Mouse (Mus musculus) heart, adult 11 months (tissue): ENCODE measurements around the gene Prdm1.

Experiments
- DNase-seq: peaks from one replicate; pipeline ENCODE4 v3.0.0; 2022

The Prdm1 gene

DNA sequence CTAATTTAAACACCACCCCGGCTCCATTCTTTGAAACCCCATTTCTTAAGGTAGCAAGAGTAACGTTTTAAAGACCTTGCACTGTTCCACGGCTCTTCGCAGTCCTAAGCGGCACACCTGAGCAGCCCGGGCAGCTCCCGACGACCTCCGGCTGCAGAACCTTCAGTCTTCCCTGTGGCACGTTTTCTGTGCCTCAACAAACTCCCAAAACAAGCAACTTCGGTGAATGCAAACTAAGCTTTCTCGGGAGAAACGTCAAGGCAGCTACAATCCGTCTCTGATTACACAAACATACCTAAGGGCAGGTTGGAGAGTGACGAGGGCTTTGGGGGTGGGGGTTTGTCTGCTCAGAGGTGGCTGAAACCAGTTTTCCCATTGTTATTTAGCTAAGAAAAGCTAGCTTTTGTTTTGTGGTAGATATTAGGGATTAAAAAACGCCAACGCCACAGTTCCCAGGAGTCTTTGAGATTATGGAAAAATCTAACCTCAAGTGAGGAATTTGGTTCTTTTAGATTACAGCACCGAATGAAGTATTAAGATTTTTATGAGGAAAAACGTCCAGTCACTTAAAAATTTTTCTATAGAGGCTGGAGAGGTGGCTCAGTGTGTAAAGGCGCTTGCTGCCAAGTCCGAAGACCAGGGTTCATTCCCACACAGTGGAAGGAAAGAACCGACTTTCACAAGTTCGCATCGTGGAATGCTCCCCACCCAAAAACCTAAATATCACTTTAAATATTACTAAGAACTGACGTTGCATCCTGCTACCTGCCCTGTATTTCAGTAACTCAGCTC lies at the start of gene Prdm1:
TSS of gene Prdm1 (minus strand) at position 211 of the 792 bp plus-strand sequence.
- peak; percentile 42 for DNase-seq

DNA sequence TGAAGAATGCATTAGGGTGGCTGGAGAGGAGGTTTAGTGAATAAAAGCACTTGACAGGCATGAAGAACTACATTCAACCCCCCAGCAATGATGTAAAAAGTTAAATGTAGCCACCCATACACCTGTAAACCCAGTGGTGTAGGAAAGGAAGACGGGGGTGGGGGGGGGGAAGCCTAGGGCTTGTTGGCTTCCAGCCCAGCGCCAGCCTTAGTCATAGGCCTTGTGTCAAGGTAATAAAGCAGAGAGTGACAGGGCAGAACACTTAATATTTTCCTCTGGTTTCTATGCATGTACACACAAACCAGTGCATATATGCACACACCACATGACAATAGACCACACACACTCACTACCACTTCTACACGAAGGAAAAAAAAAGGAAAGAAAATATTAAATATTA lies 37.7 kb upstream of the Prdm1 start:
- DNase-seq: peak; percentile 27

DNA sequence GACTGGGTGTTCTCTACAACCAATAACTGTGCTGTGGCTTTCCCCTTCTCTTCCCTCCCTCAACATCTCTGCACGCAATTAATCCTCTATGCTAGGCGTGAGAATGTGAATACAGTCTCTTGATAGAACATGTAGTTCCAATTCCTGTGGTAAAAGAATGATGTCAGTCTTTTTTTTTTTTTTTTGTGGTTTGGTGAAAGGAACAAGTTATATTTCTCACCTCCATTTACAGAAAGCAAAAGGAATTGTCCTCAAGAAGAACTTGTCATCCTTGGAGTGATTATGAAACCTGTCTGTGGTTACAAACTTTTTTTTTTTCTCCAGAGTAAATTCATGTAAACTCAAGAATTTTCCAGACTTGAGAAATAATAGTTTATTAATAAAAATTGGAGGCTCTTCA lies 36.8 kb upstream of the Prdm1 start:
- no peak for DNase-seq

DNA sequence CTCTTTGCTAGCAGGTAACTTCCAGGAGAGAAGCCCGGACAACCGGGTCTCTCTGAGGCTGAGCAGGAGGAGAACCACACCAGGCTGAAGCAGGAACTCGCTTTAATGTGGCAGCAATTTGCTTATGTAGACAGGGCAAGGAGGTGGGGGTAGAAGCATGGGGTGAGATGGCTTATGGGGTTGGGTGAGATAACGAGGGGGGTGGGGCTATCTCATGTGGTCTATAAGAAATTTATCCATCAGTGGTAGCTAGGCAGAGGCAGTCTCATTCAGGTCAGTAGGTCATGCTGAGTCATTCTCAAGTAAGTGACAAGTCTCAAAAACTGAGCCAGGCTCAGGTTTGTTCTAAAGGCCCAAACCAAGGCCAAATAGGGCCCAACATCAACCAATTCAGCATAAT lies 28.5 kb upstream of the Prdm1 start:
- peak; percentile 29 for DNase-seq

DNA sequence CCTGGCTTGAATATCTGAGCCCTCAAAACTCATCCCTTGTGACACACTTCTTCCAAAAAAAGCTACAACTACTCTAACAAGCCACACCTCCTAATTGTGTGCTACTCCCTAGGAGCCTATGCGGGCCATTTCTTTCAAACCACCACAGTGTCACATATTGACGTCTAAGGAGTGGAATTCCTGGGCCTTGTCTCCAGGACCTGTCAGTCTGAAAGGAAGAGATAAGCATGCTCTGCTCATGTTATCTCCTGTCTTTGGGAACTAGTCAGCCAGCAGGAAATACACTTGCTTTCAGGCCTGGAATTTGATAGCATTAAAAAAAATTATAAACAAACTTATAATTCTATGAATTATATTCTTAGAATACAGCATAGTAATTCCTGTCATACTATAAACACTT lies 27.0 kb upstream of the Prdm1 start:
- DNase-seq: no peak

DNA sequence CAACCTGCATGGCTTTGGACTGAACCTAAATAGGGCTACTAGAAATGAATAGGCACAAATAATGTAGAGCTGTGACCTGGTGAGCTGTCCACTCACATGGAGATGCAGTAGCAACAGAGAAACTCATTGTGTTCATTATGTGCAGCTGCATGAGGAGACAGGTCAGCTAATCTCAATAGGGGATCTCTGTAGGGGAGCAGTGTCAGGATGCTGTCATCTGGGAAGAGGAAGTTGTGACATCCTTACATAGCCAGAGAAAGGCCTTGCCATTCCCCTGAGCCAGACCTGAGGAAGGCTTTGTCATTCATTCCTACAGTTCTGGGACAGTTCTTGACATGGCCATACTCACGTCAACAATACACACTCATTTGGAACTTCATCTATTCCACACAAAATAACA lies 25.3 kb upstream of the Prdm1 start:
- no peak for DNase-seq

DNA sequence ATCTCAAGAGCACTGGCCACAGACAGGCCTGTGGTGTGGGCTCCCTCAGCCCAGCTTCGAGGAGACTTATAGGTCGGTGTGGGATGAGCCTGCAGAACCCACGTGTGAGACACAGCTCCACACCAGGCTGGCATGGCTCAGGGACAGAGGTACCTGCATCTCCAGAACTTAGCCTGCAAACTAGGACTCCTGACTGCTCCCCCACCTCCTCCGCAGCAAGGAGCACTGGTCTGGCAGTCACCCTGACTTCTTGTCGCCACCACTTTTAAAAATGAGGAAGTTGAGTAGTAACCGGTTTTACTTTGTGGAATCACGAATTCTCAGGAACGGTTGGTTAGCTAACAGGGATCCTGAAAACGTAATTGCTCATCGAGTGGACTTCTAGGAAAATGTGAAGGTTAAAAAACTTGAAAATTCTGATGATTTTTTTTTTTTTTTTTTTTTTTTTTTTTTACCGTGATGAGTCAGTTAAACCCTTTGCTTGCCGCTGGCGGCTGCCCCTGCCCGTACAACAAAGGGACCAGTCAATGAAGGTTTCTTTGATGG lies 10.8 kb upstream of the Prdm1 start:
- DNase-seq: peak; percentile 89

DNA sequence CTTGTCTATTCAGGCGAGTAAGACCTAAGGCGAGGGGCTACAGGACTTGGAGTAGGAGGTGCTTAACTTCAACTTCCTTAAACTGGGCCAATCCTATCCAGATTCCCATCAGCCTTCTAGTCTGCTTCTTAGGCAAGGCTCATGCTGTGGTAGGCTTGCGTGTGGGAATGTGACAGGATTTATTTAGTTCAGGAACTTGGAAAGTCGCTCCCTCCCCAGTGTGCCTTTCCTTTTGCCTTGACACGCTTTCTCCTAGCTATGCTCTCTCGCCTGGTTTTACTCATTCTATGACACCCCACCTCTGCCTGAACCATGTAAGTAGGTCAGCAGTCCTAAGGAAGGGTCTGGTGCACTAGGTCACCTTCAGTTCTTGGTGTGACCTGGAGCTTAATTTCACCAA lies 9.8 kb upstream of the Prdm1 start:
- peak; percentile 24 for DNase-seq

DNA sequence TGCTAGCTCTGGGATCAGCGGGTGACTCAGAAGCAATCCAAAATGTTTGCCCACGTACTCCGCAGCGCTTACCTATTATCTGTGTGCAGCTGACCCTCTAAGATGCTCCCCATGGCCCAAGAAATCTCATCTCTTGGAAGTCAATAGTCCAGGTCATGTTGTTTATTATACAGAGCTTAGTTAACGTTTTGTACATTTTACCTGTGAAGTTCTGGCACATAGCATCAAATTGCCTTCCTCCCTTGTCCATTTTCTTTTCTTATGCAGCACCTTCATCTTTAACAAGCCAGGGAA lies 1.7 kb upstream of the Prdm1 start:
- peak; percentile 77 for DNase-seq

DNA sequence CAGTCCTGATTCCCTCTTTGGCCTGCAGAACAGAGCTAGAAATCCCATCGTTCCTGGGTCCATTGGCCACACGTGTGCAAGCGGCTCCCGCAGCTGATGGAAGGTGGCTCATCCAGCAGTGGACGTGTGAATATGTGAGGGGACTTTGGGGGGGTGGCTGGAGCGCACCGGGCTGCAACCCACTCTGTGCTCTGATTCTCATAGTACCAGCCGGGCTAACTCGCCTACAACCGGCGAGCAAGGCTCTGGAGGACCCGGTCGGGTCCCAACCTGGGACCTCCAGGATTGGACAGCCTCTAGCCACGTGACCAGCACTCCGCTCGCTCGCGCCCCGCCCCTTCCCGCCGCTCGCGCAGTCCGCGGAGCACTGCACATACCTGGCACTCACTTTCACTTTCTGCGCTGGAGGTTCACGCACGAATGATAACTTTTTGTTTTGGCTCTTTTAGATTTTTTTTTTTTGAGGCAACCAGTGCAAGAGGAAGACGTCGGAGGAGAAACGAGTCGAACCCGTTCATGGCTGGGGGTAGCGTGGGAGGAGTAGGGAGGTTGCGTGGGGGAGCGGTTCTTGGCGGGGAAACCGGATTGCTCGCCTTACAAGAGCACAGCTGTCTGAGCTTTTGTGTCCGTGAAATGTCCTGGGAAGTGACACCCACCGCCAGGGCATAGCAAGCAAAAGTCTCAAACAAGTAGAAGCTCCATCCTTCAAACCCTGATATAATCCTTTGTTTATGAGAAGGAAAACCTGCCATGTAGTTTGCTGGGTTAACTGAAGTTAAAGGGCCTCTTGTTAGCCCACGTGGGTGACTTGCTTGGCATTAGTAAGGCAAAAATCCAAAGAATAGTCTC lies 1.1 kb upstream of the Prdm1 start:
- DNase-seq: peak; percentile 99

DNA sequence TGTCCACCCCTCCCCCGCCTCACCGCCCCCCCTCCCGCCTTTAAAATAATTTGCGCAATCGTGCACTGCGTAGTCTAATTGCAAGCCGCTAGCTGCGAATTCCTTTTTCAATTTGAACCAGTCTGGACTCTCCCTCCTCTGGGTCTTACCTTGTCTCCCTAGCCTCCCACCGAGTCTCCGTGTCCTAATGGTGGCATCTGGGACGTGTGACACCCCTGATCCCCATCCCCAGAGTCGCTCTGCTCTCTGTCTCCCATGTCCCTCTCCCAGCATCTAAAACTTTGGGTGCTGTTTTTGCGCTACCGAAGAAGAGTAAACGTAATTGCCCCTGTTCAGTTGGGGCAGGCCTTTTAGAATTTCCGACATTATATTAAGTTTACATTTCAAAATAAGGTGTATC lies 650 bp downstream of the Prdm1 start:
- DNase-seq: peak; percentile 86

DNA sequence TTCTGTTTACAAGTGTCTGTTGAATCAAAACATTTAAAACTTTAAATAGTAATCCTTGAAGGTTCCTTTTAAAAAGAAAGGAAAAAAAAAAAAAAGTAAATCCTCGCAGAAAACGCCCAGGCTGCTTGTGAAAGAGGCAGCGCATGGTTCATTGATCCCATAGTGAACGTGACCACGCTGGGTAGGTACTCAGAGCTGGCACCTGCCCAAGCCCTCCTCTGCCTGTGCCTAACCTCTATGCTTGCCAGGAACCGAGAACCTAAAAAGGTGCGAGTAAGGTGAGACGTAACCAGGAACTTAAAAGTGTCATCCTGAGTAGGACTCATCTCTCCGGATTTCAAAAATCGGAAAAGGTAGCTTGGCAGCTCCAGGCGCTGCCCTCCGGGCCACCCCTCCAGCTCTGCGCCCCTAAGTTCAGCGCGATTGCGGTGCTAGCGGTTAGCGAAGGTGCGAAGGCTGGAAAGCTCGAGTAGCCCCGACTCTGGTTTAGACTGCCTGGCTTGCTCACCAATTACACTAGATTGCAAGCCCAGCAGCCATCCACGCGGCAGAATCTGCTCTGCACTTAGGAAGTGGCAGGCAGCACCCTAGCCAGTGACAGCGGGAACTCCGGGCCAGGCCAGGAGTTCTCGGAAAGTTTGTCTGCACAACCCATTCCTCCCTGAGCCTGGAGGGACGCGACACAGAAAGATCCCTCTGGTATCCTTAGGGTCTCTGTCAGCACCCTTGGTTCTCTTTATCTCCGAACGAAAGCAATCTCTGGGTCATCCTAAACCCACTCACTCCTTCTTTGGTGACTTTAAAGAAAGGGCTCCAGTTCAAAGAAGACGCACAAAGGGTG lies 1.3 kb downstream of the Prdm1 start:
- DNase-seq: peak; percentile 94

DNA sequence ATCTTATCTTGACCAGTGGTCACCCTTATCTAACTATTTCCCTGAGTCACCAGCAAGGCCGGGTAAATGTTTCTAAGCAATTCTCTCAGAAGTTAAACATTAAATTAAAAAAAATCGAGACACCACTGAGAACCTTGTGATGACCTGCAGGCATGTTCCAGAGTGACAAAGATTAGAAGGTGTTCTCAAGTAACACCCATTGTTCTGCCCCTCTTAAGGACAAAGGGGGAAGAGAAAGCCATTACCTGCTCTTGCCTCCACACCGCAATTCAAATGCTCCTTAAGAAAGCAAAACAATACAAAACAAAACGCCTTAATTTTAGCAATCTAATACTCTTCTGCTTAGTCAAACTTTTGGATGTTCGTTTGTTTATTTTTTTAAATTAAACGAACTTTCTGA lies 8.1 kb downstream of the Prdm1 start:
- peak; percentile 17 for DNase-seq

DNA sequence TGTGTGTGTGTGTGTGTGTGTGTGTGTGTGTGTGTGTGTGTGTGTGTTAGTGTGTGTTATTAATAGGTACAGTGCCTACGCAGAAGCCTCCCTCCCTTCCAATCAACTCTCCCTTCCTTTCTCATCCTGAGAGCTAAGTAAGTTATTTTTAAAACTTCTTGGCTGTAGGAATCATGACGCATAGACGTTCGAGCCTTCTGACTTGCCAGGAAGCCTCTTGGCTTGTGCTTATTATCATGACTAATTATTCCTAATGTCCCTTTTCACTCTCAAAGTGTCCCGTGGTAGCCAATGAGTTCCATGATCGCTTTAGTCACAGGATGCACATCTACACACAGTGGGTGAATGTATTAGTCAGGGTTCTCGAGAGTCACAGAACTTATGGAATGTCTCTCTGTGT lies 9.7 kb downstream of the Prdm1 start:
- DNase-seq: peak; percentile 75

DNA sequence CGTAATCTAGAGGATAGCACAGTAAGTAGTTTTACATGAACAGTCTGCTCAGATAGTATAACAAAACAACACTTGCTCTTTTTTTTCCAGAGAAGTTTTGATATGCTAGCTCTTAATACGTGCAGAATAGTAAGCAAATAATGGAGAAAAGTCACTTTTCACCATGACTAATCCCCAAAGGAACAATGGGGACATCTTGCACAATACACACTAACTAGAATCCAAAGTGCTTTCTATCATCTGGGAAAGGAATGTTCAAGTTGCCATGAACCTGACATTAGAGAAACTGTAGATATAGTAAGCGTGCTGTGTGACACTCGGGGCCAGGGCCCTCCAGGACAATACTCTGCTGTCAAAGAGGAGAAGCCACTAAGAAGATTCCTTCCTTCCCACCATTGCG lies 15.2 kb downstream of the Prdm1 start:
- no peak for DNase-seq

DNA sequence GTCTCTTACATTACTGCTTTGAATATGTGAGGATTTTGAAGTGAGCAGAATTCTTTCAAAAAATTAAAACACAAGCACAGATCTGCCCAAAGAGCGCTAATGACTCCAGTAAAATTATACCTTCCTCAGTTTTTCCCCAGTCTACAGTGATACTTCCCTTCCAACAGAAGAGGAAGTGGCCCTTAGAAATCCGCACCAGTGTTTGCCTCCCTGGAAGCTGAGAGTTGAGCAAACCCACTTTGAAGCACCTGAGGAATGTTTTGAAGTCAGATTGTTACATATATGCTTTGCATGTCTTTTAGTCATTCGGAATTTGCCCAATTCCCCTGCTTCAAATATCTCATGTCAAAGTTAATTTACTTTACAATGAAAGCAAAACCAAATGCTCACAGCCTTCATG lies 17.3 kb downstream of the Prdm1 start:
- peak; percentile 14 for DNase-seq

DNA sequence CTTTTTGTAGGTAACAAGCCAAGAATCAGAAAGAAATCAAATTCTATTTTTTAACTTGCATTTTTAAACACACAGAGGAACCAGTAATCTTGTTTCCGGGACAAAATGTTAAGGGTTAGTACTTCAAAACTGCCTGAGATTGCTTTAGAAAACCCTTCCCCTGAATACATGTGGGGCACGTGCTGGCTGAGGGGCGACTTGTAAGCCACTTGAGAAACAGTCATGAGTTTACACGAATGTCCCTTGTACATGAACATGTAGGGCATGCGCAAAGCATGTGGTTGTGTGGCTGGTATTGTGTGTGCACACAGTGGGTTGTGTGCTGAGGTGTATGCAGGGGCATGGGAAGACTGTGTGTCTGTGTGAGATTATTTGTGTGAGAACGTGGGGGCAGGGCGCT lies 19.7 kb downstream of the Prdm1 start:
- DNase-seq: peak; percentile 65

DNA sequence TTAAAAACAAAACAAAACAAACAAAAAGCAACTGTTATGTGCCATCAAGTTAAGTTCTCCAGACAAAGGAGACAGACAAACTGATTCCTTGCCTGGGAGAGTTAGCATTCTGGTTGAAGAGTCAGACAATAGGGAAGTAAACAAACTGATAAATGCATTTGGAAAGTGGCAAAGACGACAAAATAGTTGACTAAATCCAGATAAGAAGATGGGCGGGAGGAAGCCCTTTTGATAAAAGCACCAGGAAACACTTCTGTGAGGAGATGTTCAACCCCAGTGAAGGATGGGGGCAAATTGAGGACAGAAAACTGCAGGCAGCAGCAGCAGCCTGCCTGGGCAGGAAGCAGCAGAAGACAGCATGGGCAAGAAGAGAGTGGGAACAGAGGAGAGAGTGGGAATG lies 20.3 kb downstream of the Prdm1 start:
- DNase-seq: no peak

DNA sequence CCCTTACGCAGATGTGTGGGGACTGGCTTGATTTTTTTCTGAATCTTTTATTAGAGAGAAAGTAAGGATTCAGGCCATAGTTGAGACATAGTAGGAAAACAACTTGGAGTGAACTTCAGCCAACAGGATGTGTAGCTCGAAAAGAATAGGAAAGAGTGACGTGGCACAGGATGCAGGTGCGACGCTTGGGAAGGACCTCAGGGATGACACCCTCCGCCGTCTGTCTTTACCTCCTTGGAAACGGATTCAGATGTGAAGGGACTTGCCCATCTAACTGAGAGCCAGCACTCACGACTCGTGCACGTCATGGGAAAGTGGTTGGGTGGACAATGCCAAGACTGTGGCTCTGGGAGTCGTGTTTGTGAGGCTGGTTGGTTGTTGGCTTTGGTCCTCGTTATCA lies 25.4 kb downstream of the Prdm1 start:
- peak; percentile 97 for DNase-seq

DNA sequence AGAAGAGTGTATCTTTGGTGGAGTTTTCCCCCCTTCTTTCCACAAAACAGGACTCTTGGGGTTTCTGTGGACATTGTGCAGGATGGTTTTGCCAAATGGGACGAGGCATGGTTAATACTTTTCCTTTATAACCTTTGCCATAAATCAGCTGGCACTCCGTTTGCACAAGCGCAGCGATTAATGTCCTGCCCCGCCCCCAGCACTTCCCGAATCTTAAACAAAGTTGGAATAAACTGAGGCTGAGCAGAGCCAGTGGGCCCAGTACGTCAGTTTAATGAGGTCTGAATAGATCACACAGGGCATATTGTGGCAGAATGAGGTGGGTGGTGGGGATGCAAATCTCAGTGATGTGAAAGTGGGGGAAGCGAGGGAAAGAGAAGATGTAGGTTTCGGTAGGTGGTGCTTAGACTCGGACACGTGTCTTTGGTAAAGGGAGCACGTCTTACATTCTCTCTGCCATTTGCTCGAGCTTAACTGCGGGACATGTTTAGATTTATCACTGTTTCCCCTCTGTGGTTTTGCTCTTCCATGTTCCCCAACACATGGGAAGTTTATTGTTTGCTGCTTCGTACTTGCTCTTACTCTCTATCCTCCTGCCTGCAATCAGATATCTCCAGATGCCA lies 28.3 kb downstream of the Prdm1 start:
- no peak for DNase-seq

DNA sequence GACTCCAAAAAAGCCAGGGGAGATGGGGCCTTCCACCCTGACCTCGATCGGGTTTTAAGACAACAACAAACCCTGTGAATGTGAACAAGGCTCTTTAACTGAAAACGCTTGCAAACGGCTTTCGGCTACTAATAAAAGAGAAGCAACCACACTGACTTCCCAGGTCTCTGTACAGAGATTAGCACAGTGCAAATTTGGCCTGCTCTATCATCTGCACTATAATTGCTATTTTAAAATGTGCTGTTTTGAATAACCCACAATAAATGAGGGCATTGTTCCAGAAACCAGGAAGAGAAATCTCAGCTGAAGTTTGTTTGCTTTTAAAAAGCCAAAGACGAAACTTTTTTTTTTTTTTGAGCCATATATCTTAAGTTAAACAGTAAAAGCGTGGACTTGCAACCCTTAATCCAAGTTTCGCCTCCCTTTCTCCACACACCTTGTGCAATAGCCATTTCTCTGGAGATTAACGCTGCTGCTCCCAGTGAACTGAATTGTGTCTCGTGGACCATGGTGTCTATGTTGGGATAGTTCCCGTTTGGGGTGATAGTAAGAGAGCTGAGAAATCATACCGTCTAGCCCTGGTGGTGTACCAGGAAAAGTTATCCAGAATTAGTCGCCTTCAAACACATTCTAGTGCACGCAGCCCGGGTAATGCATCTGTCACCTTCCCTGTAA lies 34.3 kb downstream of the Prdm1 start:
- DNase-seq: no peak
